Mouse (Mus musculus): ENCODE measurements around the gene Camta1.

DNA sequence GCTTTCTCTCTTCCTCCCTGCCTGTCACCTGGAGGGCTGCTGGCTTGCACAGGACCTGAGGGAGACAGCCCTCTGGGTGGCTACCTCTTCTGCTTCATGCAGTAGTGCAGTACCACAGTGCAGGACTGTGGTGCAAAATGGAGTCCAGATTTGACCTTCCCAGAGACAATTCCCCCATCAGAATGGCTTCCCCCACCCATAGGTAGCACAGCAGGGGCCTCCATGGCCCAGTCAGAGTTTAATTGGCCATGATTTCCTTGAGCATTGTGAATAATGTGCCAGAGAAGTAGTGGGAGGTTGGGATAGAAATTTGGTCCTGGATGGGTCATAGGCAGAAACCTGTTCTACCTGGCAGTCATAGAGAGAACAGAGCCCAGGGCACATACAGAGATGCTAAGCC lies 136.8 kb downstream of the Camta1 start:
- TF ChIP-seq CTCF (IDR thresholded peaks at IDR 0.05; ENCODE audit: borderline replicate concordance, control insufficient read depth, extremely low read depth, insufficient read depth, low read length, poor library complexity) (no peak), POLR2A (IDR thresholded peaks at IDR 0.05; ENCODE audit: control insufficient read depth, extremely low read depth, insufficient read depth, low read length, poor library complexity) (no peak)
